Mouse (Mus musculus): ENCODE measurements around the gene Nell2.

DNA sequence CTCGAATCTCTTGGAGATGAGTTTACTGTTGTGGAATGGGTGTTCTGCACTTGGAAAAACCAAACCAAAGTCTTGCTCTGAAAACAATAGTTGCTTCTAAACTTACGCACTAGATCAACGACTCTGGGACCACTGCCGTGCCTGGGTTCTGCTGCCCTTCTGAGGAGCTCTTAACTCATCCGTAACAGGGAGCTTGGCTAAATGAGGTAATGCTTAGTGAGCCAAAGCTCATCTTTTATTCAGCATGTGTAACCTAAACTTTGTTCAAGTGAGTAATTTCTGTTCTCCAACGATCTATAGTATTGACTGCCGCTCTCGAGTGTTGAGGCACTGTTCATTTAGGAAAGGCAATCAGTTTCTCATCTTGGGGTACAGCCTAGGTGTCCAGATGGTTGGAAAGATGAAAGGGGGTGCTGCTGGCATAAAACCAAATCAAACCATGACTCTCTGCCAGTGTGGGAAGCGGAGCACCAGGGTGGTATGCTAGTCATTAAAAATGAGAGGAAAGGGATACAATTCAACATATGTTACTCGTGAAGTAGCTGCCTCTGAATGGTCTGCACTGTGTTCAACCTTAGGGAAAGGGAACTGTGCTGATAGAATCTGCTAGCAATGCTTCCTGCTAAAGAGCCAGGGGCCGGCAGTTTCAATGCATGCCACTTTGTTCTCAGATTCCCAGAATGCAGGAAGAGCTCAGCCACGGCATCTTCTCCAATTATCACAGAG, 311.6 kb downstream of the Nell2 start:
- TF ChIP-seq EP300 (IDR thresholded peaks at IDR 0.05; ENCODE audit: low read depth): no peak
- no peak for TF ChIP-seq CTCF (IDR thresholded peaks at IDR 0.05; ENCODE audit: low read depth)

All from heart, postnatal 0 days (tissue).